Mouse (Mus musculus): Measurements from ENCODE around the gene Plek. TPM values are rescaled to one million over a fixed set of nuclear protein-coding genes. Genes with fewer than 3 reads are reported as not detected.
"Not testable (repeated sequence)": the region's sequence is repeated elsewhere in the genome, so short reads cannot be mapped to it uniquely, and the experiment has no call there.

Gene Plek
- polyA plus RNA-seq (2011; ENCODE audit: insufficient read depth, insufficient read length, low replicate concordance, missing spikeins): 51.3 and 72.7 TPM in 2 replicates

DNA sequence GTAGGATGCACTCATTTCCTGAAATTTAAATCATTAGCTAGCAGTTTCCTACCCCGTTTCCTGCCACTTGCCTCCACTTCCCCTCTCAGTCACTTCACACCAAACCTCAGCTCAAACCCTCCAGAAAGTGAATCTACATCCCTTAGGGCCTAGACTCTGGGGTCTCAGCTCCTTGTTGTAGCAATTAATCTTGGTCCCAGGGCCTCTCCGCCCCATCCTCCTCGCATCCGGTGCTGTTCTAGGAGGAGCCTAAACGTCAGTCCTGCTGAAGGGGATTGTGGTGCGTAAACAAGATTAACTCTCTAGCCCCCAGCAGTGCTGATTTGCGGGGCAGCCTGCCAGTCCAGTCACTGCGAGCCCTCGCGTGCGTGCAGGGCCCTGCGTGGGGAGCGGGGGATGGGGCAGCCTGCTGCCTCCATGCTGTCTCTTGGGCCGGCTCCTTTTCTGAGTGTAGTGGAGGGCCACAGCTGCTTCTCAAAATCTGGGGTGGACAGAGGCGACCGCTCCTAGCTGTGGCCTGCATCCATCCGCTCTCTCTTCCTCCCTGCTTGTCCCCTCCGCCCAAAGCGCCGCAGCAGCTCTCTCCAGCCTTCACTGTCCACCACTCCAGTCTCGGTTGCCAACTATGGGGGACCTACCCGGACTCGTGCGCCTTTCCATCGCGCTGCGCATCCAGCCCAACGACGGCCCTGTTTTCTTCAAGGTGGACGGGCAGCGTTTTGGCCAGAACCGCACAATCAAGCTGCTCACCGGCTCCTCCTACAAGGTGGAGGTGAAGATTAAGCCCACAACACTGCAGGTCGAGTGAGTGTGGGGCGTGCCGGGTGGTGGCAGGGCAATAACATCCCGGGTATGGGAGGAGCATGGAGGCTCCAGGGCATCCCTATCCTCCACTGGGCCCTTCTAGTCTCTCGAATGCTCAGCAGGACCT is at the start of gene Plek, which contains the start of gene Cnrip1:
TSS of gene Plek (minus strand) at position 837 of the 931 bp plus-strand sequence.
TSS of gene Cnrip1 (plus strand) at position 42 of the 931 bp plus-strand sequence.
- no peak within 1 kb of the TSS for H3K27ac ChIP-seq (ENCODE audit: control insufficient read depth, insufficient read depth, low read depth, low read length, poor library complexity)
- H3K4me1 ChIP-seq (ENCODE audit: control insufficient read depth, insufficient read depth, low read length): no peaks in the 10 kb centered on the region
- peak within 1 kb of the TSS; percentile 48 for H3K4me3 ChIP-seq (replicated peaks; ENCODE audit: control insufficient read depth, low read depth, low read length)
- TF ChIP-seq POLR2A (IDR thresholded peaks at IDR 0.05; ENCODE audit: borderline replicate concordance, control insufficient read depth, low read depth, low read length): no peak
- no peak for TF ChIP-seq CTCF (IDR thresholded peaks at IDR 0.05; ENCODE audit: control insufficient read depth, insufficient read depth, low read length)
- WGBS: under 1% methylated on average over 38 of the region's 38 CpGs

DNA sequence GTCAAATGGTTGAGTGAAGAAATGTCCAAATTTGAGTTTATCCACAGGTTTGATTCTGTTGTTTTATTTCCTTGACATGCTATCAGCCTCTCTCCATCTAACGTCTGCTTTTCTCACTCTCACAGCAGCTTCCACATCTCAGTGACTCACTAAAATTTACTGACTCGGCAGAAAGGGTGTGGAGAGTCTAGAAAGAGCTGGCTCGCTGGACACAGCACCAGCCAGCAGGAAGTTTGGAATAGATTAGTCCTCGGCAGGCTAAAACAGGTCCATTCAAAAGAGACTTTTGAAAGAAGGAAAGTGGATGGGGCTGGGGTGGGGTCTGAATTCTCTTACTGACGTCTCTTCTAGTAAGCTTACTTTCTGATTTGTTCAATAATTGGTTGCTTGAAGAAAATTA is 33.9 kb upstream of the Plek start:
- 40% methylated on average over 5 of the region's 5 CpGs for WGBS
- H3K27ac ChIP-seq (ENCODE audit: control insufficient read depth, insufficient read depth, low read depth, low read length, poor library complexity): no peak overlapping the region
- TF ChIP-seq POLR2A (IDR thresholded peaks at IDR 0.05; ENCODE audit: borderline replicate concordance, control insufficient read depth, low read depth, low read length): no peak
- no peak for TF ChIP-seq CTCF (IDR thresholded peaks at IDR 0.05; ENCODE audit: control insufficient read depth, insufficient read depth, low read length)

DNA sequence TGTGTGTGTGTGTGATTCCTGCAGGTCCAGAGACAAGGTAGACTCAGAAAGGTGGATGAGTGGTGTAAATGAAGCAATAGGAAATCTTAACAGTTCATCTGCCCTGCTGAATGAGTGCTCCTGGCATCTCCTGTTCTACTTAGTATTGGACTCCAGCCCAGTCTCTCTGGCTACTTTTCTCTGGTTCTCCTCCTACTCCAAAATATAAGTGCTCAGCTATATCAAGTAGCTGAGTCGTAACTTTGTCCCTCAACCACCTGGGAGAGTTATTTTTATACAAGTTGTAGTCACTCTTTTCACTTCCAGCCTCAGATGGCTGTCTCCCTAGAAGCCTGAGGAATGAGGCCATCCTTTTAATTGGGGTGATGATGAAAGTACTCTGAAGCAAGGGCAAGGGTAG is 31.7 kb upstream of the Plek start:
- Histone ChIP-seq H3K4me1 (ENCODE audit: control insufficient read depth, insufficient read depth, low read length) (no peaks in the 10 kb centered on the region), H3K27ac (ENCODE audit: control insufficient read depth, insufficient read depth, low read depth, low read length, poor library complexity) (no peak overlapping the region), H3K4me3 (replicated peaks; ENCODE audit: control insufficient read depth, low read depth, low read length) (no peak overlapping the region)
- no peak for TF ChIP-seq CTCF (IDR thresholded peaks at IDR 0.05; ENCODE audit: control insufficient read depth, insufficient read depth, low read length)
- no peak for TF ChIP-seq POLR2A (IDR thresholded peaks at IDR 0.05; ENCODE audit: borderline replicate concordance, control insufficient read depth, low read depth, low read length)
- 83% methylated on average over 1 of the region's 1 CpGs for WGBS

More for the DNA sequence above, 33.9 kb upstream of the Plek start:
- no peak overlapping the region for H3K4me3 ChIP-seq (replicated peaks; ENCODE audit: control insufficient read depth, low read depth, low read length)
- no peaks in the 10 kb centered on the region for H3K4me1 ChIP-seq (ENCODE audit: control insufficient read depth, insufficient read depth, low read length)

DNA sequence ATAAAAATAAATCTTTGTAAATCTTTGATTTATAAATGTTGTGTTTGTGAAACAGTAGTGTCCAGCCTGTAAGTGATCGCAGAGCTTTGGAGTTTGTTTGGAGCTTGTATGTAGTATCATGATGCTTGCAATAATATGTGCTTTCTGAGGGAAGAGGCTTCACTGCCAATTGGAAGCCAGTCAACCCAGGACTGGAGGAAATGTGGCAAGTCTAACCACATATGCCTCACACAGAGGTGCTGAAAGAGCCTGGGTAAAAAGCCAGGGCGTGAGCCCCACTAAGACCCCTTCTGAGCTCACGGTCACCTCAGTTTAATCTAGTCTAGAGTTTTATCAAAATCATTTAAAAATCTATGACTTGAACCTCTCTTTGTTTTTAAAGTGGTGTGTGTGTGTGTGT is 31.3 kb upstream of the Plek start:
- no peak overlapping the region for H3K27ac ChIP-seq (ENCODE audit: control insufficient read depth, insufficient read depth, low read depth, low read length, poor library complexity)
- no peak overlapping the region for H3K4me3 ChIP-seq (replicated peaks; ENCODE audit: control insufficient read depth, low read depth, low read length)
- TF ChIP-seq CTCF (IDR thresholded peaks at IDR 0.05; ENCODE audit: control insufficient read depth, insufficient read depth, low read length) (no peak), POLR2A (IDR thresholded peaks at IDR 0.05; ENCODE audit: borderline replicate concordance, control insufficient read depth, low read depth, low read length) (no peak)
- WGBS: 69% methylated on average over 3 of the region's 3 CpGs
- H3K4me1 ChIP-seq (ENCODE audit: control insufficient read depth, insufficient read depth, low read length): no peaks in the 10 kb centered on the region

DNA sequence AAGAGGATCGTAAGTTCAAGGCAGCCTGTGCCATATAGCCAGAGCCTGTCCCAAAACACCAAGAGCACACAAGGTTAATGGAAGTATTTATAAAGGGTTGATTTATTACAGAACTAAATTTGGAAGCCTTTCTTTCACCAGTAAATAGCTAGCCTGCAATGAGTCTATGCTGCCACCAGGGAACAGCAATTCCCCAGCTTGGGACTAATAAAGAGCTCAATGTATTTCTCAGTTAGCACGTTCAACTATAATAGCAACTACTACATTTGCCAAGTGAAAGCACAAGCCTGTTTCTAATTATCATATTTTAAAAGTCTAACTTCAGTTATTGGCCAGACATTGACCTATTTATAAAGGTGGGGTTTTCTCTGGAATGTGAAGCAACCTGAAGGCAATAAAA is 30.8 kb upstream of the Plek start:
- Histone ChIP-seq H3K4me1 (ENCODE audit: control insufficient read depth, insufficient read depth, low read length) (no peaks in the 10 kb centered on the region), H3K27ac (ENCODE audit: control insufficient read depth, insufficient read depth, low read depth, low read length, poor library complexity) (no peak overlapping the region), H3K4me3 (replicated peaks; ENCODE audit: control insufficient read depth, low read depth, low read length) (no peak overlapping the region)
- WGBS: 55% methylated on average over 2 of the region's 2 CpGs
- TF ChIP-seq POLR2A (IDR thresholded peaks at IDR 0.05; ENCODE audit: borderline replicate concordance, control insufficient read depth, low read depth, low read length): no peak
- TF ChIP-seq CTCF (IDR thresholded peaks at IDR 0.05; ENCODE audit: control insufficient read depth, insufficient read depth, low read length): no peak

DNA sequence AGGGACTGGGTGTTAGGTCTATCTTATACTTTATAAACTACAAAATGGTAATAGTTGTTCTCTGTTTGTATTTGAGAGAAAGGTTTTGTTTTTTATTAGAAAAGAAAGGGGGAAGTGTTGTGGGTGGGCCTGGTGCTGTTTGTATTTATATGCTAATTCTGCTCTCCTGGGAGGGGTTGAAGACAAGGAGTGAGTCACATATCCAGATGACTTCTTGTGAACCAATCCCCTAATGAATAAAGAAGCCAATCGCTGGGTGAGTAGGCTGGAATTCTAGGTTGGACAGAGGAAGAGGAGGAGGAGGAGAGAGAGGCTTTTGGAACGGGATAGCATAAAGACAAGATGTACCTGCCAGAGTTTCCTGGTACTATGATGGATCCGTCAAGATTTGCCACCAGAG is 29.9 kb upstream of the Plek start:
- no peak for TF ChIP-seq POLR2A (IDR thresholded peaks at IDR 0.05; ENCODE audit: borderline replicate concordance, control insufficient read depth, low read depth, low read length)
- TF ChIP-seq CTCF (IDR thresholded peaks at IDR 0.05; ENCODE audit: control insufficient read depth, insufficient read depth, low read length): no peak
- no peaks in the 10 kb centered on the region for H3K4me1 ChIP-seq (ENCODE audit: control insufficient read depth, insufficient read depth, low read length)
- no peak overlapping the region for H3K4me3 ChIP-seq (replicated peaks; ENCODE audit: control insufficient read depth, low read depth, low read length)
- H3K27ac ChIP-seq (ENCODE audit: control insufficient read depth, insufficient read depth, low read depth, low read length, poor library complexity): no peak overlapping the region
- 66% methylated on average over 3 of the region's 3 CpGs for WGBS

DNA sequence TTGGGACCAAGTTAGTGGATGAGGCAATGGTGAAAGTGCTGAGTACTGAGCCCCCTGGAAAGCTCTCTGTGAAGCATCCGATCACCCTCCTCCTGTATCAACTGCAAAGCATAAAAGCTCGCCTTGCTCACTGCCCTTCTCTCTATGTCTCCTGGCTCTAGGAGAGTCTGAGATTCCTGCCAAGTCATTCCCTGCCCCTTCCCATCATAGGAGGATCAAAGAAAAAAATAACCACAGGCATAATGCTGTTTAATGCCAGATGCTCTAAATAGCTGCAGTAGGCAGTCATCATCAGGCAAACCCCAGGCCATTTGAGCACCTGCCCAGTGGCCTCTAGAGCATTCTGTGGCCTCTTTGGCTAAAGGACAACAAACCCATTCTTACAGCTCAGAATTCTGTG is 23.5 kb upstream of the Plek start:
- no peak for TF ChIP-seq CTCF (IDR thresholded peaks at IDR 0.05; ENCODE audit: control insufficient read depth, insufficient read depth, low read length)
- no peak for TF ChIP-seq POLR2A (IDR thresholded peaks at IDR 0.05; ENCODE audit: borderline replicate concordance, control insufficient read depth, low read depth, low read length)
- Histone ChIP-seq H3K27ac (ENCODE audit: control insufficient read depth, insufficient read depth, low read depth, low read length, poor library complexity) (no peak overlapping the region), H3K4me3 (replicated peaks; ENCODE audit: control insufficient read depth, low read depth, low read length) (no peak overlapping the region), H3K4me1 (ENCODE audit: control insufficient read depth, insufficient read depth, low read length) (no peaks in the 10 kb centered on the region)
- 89% methylated on average over 2 of the region's 2 CpGs for WGBS

DNA sequence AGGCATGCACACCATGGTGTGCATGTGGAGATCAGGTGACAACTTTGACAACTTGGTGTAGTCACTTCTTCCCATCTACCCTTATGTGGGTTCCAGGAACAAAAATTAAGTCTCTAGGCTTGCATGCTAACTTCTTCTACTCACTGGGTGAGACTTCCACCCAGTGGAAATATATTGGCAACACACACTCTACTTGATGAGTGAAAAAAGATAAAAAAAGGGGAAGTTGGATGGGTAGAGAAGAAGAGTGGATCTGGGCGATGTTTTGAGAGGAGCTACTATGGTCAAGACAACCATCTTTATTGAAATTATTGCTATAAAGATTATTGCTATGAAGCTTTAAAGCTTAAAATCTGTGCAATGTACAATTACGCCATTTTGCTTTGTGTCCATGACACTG is 17.2 kb upstream of the Plek start:
- not testable (repeated sequence) for H3K27ac ChIP-seq (ENCODE audit: control insufficient read depth, insufficient read depth, low read depth, low read length, poor library complexity); H3K4me3 ChIP-seq (replicated peaks; ENCODE audit: control insufficient read depth, low read depth, low read length); H3K4me1 ChIP-seq (ENCODE audit: control insufficient read depth, insufficient read depth, low read length)
- 65% methylated on average over 2 of the region's 2 CpGs for WGBS
